Mouse (Mus musculus): ENCODE measurements around the gene Tyrobp.

DNA sequence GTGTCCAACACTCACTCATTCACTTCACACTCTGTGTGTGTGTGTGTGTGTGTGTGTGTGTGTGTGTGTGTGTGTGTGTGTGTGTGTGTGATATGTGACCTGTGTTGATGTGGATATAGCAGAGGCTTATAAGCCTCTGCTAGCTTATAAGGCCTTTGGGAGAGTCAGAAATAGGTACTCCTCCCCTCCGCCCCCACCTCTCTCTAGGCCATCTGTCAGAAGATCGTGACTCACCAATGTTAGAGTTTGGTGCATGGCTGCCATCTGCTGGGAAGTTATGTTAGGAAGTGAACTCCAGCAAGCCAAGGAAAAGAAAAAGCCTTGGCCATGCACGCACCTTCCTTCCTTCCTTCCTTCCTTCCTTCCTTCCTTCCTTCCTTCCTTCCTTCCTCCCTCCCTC lies 18.2 kb downstream of the Tyrobp start:
- no peak for TF ChIP-seq CTCF (IDR thresholded peaks at IDR 0.05; ENCODE audit: low read depth, low read length)
- no peak for TF ChIP-seq TAL1 (conservative IDR thresholded peaks at IDR 0.05; ENCODE audit: low read depth, low read length)
- TF ChIP-seq POLR2AphosphoS5 (IDR thresholded peaks at IDR 0.05; ENCODE audit: insufficient replicate concordance, low read depth, low read length): no peak

Data from G1E (cell line).